Mouse (Mus musculus) erythroblast, embryonic 14.5 days (primary cell): Measurements from ENCODE around the gene Lta.

Source experiments
- GATA1 ChIP-seq: IDR thresholded peaks from 2 replicates; pipeline ENCODE4 v1.6.1; 2012; ENCODE audit warnings: low read length, inconsistent platforms, mixed read lengths
- TAL1 ChIP-seq: IDR thresholded peaks from 3 replicates; pipeline ENCODE4 v1.6.1; 2012; ENCODE audit warnings: low read length, inconsistent platforms, mixed read lengths

DNA sequence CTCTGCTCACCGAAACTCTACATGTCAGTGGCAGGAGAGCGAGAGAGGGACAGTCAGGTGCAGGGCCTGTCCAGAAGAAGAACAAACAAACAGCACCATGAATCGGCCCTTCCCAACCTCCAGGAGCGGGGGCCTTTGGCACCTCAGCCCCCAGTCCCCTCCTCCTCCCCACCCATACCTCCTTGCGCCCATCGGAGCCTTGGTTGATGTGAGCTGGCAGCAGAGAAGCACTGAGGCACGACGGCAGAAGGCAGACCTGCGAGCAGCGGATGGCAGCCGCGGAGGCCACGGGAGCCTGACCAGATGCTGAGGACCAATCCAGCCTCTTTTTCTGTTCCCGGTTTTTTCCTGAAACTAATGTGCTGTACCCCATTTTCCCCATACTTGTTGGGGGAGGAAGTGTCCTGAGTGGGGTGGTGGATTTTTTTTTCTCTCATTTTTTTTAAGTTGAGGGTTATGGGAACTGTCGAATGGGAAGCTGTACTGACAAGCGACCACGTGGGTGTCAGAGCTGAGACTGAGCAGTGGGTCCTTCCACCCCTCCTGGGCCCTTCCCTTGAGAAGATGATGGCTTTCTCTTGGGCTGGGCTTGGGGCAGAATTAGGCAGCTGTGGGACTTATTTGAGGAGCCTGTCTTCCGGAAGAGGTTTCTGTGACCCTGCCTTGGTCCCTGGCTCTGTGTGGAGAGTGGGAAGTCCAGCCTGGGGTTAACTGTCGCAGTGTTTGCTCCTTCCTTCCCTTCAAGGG is 44.5 kb upstream of the Lta start:
- no peak for TF ChIP-seq GATA1
- no peak for TF ChIP-seq TAL1
